Mouse (Mus musculus) bone marrow, adult 2 months (tissue): Measurements from ENCODE around the gene Immt. TPM values are rescaled to one million over a fixed set of nuclear protein-coding genes. Genes with fewer than 3 reads are reported as not detected.

Experiments
- H3K27ac ChIP-seq: fragments of 200-500 bp; 2 replicates; pipeline ENCODE4 v1.5.1; 2012; ENCODE audit warnings: low read depth, mild to moderate bottlenecking, control low read depth, inconsistent platforms, low read length; ENCODE audit not compliant: control insufficient read depth, poor library complexity, insufficient read depth
- H3K4me1 ChIP-seq: fragments of 200-500 bp; 2 replicates; pipeline ENCODE4 v1.6.1; 2011; ENCODE audit warnings: low read length; ENCODE audit not compliant: control insufficient read depth, insufficient read depth
- H3K4me3 ChIP-seq: fragments of 200-500 bp; replicated peaks from 2 replicates; pipeline ENCODE3; 2011; ENCODE audit warnings: mild to moderate bottlenecking, low read depth, low read length, control low read depth; ENCODE audit not compliant: control insufficient read depth
- CTCF ChIP-seq: fragments of 200-500 bp; IDR thresholded peaks from 2 replicates; pipeline ENCODE4 v1.5.1; 2011; ENCODE audit warnings: low read length, control low read depth; ENCODE audit not compliant: control insufficient read depth, insufficient read depth
- POLR2A ChIP-seq: fragments of 200-500 bp; IDR thresholded peaks from 2 replicates; pipeline ENCODE4 v1.6.1; 2011; ENCODE audit warnings: low read depth, mild to moderate bottlenecking, control low read depth, low read length, borderline replicate concordance; ENCODE audit not compliant: control insufficient read depth
- WGBS: fragments of 180-500 bp; shearing (Covaris S2); methylation state at CpG from one replicate; pipeline ENCODE4 v1.1.7; 2018; 5-methylcytosine and 5-hydroxymethylcytosine counted together
- polyA plus RNA-seq: library from polyadenylated mRNA; stranded (reverse); fragments of >200 nt; gene quantifications from 2 replicates; pipeline ENCODE4 v1.2.4, GENCODE M21; 2011; ENCODE audit warnings: low replicate concordance; ENCODE audit not compliant: missing spikeins, insufficient read depth, insufficient read length

The Immt gene
- 57.2 and 103 TPM in 2 replicates for polyA plus RNA-seq

- Histone ChIP-seq H3K4me3 (peak within 1 kb of the TSS; percentile 92), H3K27ac (peak within 1 kb of the TSS; percentile 94), H3K4me1 (no peaks in the 10 kb centered on the region)
- WGBS = under 1% methylated on average over 64 of the region's 64 CpGs
- TF ChIP-seq POLR2A (peak; percentile 82; the same call in 1 of the 2 replicates), CTCF (no peak)
These were observed at the start of gene Immt for GRCm38 (mm10) chr6:71830690-71831580. Gene Immt (plus strand): TSS chr6:71831331.

- Histone ChIP-seq H3K27ac (no peak overlapping the region), H3K4me3 (no peak overlapping the region), H3K4me1 (no peaks in the 10 kb centered on the region)
- WGBS = 82% methylated on average over 5 of the region's 5 CpGs
- TF ChIP-seq POLR2A = no peak
- no peak for TF ChIP-seq CTCF
These were observed 48.0 kb upstream of the Immt start for GRCm38 (mm10) chr6:71783165-71783564.

- H3K4me1 ChIP-seq = no peaks in the 10 kb centered on the region; the same call in none of the 2 replicates
- TF ChIP-seq POLR2A (no peak), CTCF (no peak)
- H3K27ac ChIP-seq = no peak overlapping the region
- WGBS = 37% methylated on average over 9 of the region's 9 CpGs
- H3K4me3 ChIP-seq = no peak overlapping the region
These were observed 42.8 kb upstream of the Immt start for GRCm38 (mm10) chr6:71788348-71788747.

- 85% methylated on average over 6 of the region's 6 CpGs for WGBS
- Histone ChIP-seq H3K4me3 (no peak overlapping the region), H3K27ac (no peak overlapping the region), H3K4me1 (no peaks in the 10 kb centered on the region; the same call in none of the 2 replicates)
- TF ChIP-seq CTCF (no peak), POLR2A (no peak)
These were observed 39.4 kb upstream of the Immt start for GRCm38 (mm10) chr6:71791771-71792170.

GRCm38 (mm10) chr6:71799391-71799790 lies 31.7 kb upstream of the Immt start:
- Histone ChIP-seq H3K4me3 (no peak overlapping the region), H3K4me1 (no peaks in the 10 kb centered on the region), H3K27ac (no peak overlapping the region)
- 72% methylated on average over 3 of the region's 3 CpGs for WGBS
- no peak for TF ChIP-seq CTCF
- no peak for TF ChIP-seq POLR2A

GRCm38 (mm10) chr6:71801011-71801713 lies 30.0 kb upstream of the Immt start:
- Histone ChIP-seq H3K4me3 (no peak overlapping the region), H3K27ac (no peak overlapping the region), H3K4me1 (no peaks in the 10 kb centered on the region)
- TF ChIP-seq CTCF (no peak), POLR2A (no peak)
- WGBS = 53% methylated on average over 7 of the region's 7 CpGs

- no peaks in the 10 kb centered on the region for H3K4me1 ChIP-seq
- no peak overlapping the region for H3K27ac ChIP-seq
- no peak overlapping the region for H3K4me3 ChIP-seq
- WGBS = 74% methylated on average over 10 of the region's 10 CpGs
- TF ChIP-seq CTCF = no peak
These were observed 29.4 kb upstream of the Immt start for GRCm38 (mm10) chr6:71801714-71802094.

- Histone ChIP-seq H3K27ac (no peak overlapping the region), H3K4me1 (no peaks in the 10 kb centered on the region), H3K4me3 (no peak overlapping the region)
- TF ChIP-seq CTCF (no peak), POLR2A (no peak)
- WGBS = 91% methylated on average over 1 of the region's 1 CpGs
These were observed 27.5 kb upstream of the Immt start for GRCm38 (mm10) chr6:71803609-71804008.
